Mouse (Mus musculus): ENCODE results near the gene Lingo1. TPM values are rescaled to one million over a fixed set of nuclear protein-coding genes. Genes with fewer than 3 reads are reported as not detected.

Lingo1 gene
- polyA plus RNA-seq, 1 experiment: not detected

DNA sequence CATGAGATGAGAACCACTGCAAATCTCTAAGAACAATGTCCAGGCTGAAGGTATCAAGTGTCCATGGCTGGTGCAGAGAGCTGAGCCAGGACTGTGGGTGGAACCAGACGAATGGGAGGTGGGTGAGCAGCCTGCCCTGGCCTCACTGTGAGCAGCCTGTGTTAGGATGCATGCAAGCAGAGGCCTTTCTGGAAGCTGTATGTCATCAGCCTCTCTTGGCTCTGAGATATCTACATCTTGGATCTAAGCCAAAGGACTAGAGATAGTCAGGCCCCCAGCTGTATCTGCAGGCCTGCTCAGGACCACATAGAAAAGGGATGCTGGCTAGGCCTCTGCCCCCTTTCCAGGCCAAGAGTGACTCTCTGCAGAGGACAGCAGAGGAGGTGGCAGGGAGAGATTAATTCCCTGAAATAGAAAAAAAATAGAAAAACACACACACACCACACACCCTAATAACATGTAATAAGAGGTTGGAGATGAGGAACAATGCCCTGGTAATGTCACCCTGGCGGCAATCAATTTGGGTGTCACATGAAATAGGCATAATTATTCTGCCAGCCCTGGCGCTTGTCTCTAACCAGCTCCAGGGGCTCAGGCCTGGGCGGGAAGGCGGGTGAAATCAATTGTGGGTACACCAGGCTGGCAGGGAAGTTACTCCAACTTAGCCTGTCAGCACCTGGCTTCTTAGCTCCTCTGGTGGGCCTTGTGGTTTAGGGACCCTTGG lies 166.4 kb downstream of the Lingo1 start:
- Histone ChIP-seq H3K4me1 (ENCODE audit: control insufficient read depth, insufficient read depth, low read length) (no peaks in the 10 kb centered on the region), H3K4me3 (ENCODE audit: insufficient read depth, low read length) (no peak overlapping the region)
- no peak for TF ChIP-seq CTCF (IDR thresholded peaks at IDR 0.05; ENCODE audit: low read depth, low read length)
- TF ChIP-seq POLR2A (IDR thresholded peaks at IDR 0.05; ENCODE audit: borderline replicate concordance, low read depth, low read length): no peak

DNA sequence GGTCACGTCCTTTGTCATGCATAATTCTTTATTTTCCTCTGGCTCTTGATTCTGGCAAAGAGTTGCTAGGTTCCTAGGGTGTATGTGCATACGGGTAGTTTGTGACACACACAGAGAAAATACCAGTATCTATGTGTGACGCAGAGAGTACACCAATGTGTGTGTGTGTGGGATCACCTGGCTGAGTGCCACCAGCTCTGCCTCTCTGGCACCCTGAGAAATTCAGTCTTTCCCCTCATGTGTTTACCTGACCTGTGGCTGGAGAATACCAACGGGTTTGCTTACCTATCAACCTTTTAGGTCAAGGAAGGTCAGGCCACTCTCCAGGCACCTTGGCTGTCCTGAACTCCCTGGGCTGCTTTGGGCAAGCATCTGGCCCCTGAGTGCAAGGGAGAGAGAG lies 169.0 kb downstream of the Lingo1 start:
- Histone ChIP-seq H3K4me1 (ENCODE audit: control insufficient read depth, insufficient read depth, low read length) (no peaks in the 10 kb centered on the region), H3K27ac (ENCODE audit: insufficient read depth, low read depth, low read length) (no peak overlapping the region), H3K4me3 (ENCODE audit: insufficient read depth, low read length) (no peak overlapping the region)
- TF ChIP-seq CTCF (IDR thresholded peaks at IDR 0.05; ENCODE audit: low read depth, low read length): no peak
- no peak for TF ChIP-seq POLR2A (IDR thresholded peaks at IDR 0.05; ENCODE audit: borderline replicate concordance, low read depth, low read length)

More for the DNA sequence above, 166.4 kb downstream of the Lingo1 start:
- H3K27ac ChIP-seq (ENCODE audit: insufficient read depth, low read depth, low read length): no peak overlapping the region

DNA sequence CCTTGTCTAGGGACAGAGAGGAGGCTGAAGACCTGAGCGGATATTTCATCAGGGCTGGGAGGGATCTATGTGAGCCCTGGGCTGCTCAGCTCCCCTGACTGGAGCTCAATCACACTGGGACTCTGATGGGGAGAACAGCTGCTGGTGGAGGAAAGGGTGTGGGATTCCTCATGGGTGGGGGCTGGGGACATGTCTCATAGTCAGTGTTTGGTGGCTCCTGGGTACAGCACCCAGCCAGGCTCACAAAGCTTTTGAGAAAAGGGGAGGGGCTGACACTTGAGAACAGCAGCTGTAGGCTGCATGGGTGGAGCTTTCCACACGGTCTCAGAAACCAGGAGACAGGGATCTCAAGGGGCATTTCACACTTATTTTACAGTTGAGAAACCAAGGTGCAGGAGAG lies 171.3 kb downstream of the Lingo1 start:
- TF ChIP-seq POLR2A (IDR thresholded peaks at IDR 0.05; ENCODE audit: borderline replicate concordance, low read depth, low read length) (no peak), CTCF (IDR thresholded peaks at IDR 0.05; ENCODE audit: low read depth, low read length) (no peak)
- H3K4me1 ChIP-seq (ENCODE audit: control insufficient read depth, insufficient read depth, low read length): no peaks in the 10 kb centered on the region
- H3K27ac ChIP-seq (ENCODE audit: insufficient read depth, low read depth, low read length): no peak overlapping the region
- no peak overlapping the region for H3K4me3 ChIP-seq (ENCODE audit: insufficient read depth, low read length)

DNA sequence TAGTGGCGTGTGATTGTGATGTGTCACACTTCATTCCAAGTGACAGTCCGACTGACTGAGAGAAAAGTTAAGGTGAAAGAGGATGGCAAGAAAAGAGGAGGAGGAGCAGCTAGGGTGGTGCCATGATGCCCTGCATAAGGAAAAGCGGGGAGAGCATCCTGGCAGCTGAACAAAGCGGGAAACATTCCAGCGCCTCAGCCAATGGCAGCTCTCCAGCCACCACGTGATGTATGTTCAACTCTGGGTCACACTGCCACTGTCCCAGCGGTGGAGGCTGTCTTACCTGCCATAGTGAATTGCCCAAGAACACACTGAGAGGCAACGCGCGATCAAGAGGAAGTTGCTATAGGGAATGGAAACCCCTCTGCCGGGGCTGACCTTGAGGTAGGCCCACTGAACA lies 172.9 kb downstream of the Lingo1 start:
- no peak overlapping the region for H3K27ac ChIP-seq (ENCODE audit: insufficient read depth, low read depth, low read length)
- no peaks in the 10 kb centered on the region for H3K4me1 ChIP-seq (ENCODE audit: control insufficient read depth, insufficient read depth, low read length)
- no peak for TF ChIP-seq POLR2A (IDR thresholded peaks at IDR 0.05; ENCODE audit: borderline replicate concordance, low read depth, low read length)
- no peak for TF ChIP-seq CTCF (IDR thresholded peaks at IDR 0.05; ENCODE audit: low read depth, low read length)
- no peak overlapping the region for H3K4me3 ChIP-seq (ENCODE audit: insufficient read depth, low read length)

DNA sequence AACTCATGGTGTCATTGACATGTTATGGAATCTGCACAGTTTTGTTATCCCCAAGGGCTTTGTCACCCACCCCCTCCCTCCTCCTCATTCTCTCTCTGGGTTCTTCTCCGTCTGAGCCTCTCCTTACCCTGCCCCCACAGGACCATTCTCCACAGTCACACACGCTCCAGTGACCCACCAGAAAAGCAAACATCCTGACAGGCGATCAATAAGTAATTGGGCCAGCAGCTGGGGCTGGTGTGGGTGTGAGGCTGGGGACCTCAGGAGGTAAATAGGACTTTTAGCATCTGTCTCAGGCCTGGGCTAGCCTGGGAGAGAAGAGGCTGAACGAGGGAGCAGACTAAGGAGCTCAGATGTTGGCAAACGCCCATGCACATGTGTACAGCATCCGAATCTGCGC lies 173.5 kb downstream of the Lingo1 start:
- Histone ChIP-seq H3K4me3 (ENCODE audit: insufficient read depth, low read length) (no peak overlapping the region), H3K27ac (ENCODE audit: insufficient read depth, low read depth, low read length) (no peak overlapping the region), H3K4me1 (ENCODE audit: control insufficient read depth, insufficient read depth, low read length) (no peaks in the 10 kb centered on the region)
- TF ChIP-seq CTCF (IDR thresholded peaks at IDR 0.05; ENCODE audit: low read depth, low read length): no peak
- TF ChIP-seq POLR2A (IDR thresholded peaks at IDR 0.05; ENCODE audit: borderline replicate concordance, low read depth, low read length): no peak

DNA sequence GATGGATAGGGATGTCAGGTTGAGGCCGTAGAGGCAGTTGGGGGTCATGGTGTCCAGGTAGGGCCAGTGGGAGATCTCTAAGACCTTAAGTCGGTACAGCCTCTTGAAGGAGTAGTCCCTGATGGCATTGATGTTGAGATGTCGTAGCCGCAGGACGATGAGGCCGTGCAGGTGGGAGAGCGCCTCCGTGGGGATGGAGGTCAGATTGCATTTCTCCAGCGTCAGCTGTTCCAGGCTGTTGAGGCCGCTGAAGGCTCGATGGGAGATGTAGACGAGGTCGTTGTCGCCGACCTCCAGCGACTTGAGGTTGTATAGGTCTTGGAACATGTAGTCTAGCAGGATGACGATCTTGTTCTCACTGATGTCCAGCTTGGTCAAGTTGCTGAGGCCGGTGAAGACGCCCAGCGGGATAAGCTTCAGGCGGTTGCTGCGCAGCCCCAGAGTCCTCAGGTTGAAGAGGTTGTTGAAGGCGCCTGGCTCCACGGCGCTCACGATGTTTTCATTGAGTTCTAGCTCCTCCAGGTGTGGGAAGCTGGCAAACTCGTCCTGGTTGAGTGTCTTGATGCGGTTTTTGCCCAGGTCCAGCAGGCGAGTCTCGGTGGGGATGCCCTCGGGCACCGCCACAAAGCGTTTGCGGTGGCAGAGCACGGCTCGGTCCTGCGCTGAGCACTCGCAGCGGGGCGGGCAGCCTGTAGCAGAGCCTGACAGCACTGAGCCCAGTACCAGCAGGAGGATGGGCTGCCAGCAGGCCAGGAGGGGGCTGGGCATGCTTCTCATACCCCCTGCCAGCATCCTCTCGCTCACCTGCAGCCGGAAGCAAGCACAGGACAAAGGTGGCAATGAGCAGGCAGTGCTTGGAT lies 175.5 kb downstream of the Lingo1 start:
- Histone ChIP-seq H3K4me3 (ENCODE audit: insufficient read depth, low read length) (no peak overlapping the region), H3K27ac (ENCODE audit: insufficient read depth, low read depth, low read length) (no peak overlapping the region), H3K4me1 (ENCODE audit: control insufficient read depth, insufficient read depth, low read length) (no peaks in the 10 kb centered on the region)
- TF ChIP-seq POLR2A (IDR thresholded peaks at IDR 0.05; ENCODE audit: borderline replicate concordance, low read depth, low read length) (no peak), CTCF (IDR thresholded peaks at IDR 0.05; ENCODE audit: low read depth, low read length) (no peak)

DNA sequence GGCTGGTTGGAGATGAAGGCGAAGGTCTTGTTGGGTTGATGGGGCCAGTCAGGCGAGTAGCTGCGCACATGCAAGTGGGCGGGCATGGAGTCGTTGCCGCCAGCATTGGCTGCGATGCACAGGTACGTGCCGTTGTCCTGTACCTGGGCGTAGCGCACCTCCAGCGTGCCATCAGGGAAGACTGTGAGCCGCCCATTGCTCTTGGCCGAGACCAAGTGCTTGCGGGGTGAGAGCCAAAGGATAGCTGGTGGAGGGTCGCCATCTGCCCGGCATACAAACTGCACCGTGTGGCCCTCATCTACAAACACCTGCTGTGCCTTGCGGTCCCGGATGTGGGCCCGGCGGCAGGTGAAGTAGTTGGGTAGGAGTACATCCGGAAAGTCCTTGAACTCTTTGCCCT lies 176.6 kb downstream of the Lingo1 start:
- TF ChIP-seq POLR2A (IDR thresholded peaks at IDR 0.05; ENCODE audit: borderline replicate concordance, low read depth, low read length) (no peak), CTCF (IDR thresholded peaks at IDR 0.05; ENCODE audit: low read depth, low read length) (no peak)
- Histone ChIP-seq H3K27ac (ENCODE audit: insufficient read depth, low read depth, low read length) (no peak overlapping the region), H3K4me3 (ENCODE audit: insufficient read depth, low read length) (no peak overlapping the region), H3K4me1 (ENCODE audit: control insufficient read depth, insufficient read depth, low read length) (no peaks in the 10 kb centered on the region)

DNA sequence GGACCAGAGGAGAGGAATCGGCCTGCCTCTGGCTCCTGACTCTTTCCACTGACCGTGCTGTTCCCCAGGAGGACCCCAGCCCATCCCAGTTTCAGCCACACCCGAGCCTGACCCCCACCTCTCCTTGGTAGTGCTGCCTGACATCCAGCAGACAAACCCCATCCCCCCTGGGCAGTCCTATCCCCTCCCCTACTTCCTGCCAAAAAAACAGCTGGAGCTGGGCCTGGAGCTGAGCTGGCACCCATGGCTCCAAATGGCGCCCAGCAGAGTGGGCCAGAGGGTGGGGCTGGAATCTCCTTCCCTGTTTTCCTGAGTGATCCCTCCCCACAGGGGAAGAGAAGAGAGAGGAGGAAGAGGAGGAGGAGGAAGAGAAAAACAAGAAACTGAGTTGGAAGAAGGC lies 177.6 kb downstream of the Lingo1 start:
- H3K4me1 ChIP-seq (ENCODE audit: control insufficient read depth, insufficient read depth, low read length): no peaks in the 10 kb centered on the region
- TF ChIP-seq POLR2A (IDR thresholded peaks at IDR 0.05; ENCODE audit: borderline replicate concordance, low read depth, low read length) (no peak), CTCF (IDR thresholded peaks at IDR 0.05; ENCODE audit: low read depth, low read length) (no peak)
- H3K27ac ChIP-seq (ENCODE audit: insufficient read depth, low read depth, low read length): no peak overlapping the region
- H3K4me3 ChIP-seq (ENCODE audit: insufficient read depth, low read length): no peak overlapping the region

DNA sequence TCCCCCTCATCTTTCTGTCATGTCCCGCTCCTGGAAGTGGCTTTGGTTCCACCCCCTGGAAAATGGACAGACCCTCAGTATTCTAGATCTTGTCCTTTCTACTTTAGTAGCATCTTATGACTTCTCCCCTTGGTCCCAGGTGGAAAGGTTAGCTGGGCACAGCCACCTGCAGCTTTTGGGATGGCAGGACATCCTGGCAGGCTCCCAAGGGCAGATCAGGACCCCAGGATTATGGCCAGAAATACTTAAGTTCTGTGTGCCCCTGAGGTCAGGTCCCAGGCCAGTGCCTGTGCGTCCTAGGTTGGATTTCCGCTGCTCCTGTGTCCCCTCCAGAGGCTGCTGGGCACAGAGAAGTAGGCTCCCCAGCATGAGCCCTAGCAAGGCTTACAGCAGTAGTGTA lies 180.2 kb downstream of the Lingo1 start:
- no peak for TF ChIP-seq POLR2A (IDR thresholded peaks at IDR 0.05; ENCODE audit: borderline replicate concordance, low read depth, low read length)
- no peak for TF ChIP-seq CTCF (IDR thresholded peaks at IDR 0.05; ENCODE audit: low read depth, low read length)
- no peaks in the 10 kb centered on the region for H3K4me1 ChIP-seq (ENCODE audit: control insufficient read depth, insufficient read depth, low read length)
- no peak overlapping the region for H3K27ac ChIP-seq (ENCODE audit: insufficient read depth, low read depth, low read length)
- no peak overlapping the region for H3K4me3 ChIP-seq (ENCODE audit: insufficient read depth, low read length)

DNA sequence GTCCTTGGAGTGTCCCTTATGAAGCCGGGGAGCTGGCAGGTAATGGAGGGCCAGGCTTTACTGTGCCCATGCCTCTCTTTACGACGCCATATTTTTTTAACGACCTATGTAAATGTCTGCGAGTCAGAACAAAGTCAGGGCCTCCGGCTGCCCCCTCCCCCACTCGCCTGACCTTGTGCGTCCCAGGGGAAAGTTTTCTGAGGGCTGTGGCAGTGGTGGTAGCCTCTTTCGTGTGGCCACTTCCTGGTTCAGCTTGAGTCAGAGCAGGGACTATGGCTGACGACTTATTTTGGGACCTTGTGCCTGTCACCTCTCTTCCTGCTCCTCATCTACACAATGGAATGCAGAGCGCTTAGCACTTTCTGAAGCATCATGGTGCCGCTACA lies 183.5 kb downstream of the Lingo1 start:
- H3K27ac ChIP-seq (ENCODE audit: insufficient read depth, low read depth, low read length): no peak overlapping the region
- H3K4me3 ChIP-seq (ENCODE audit: insufficient read depth, low read length): no peak overlapping the region
- TF ChIP-seq CTCF (IDR thresholded peaks at IDR 0.05; ENCODE audit: low read depth, low read length): no peak
- no peak for TF ChIP-seq POLR2A (IDR thresholded peaks at IDR 0.05; ENCODE audit: borderline replicate concordance, low read depth, low read length)
- H3K4me1 ChIP-seq (ENCODE audit: control insufficient read depth, insufficient read depth, low read length): no peaks in the 10 kb centered on the region

All from bone marrow macrophage, adult 2 months (primary cell).